Mouse (Mus musculus) frontal cortex, postnatal 25 days (tissue): ENCODE results near the gene Fbxl2.

ENCODE experiments used
- DNase-seq, 2 experiments: peaks; one replicate each; pipeline ENCODE4 v3.0.0; 2022; ENCODE audit warnings: low spot score in 2 of 2

Gene Fbxl2

DNA sequence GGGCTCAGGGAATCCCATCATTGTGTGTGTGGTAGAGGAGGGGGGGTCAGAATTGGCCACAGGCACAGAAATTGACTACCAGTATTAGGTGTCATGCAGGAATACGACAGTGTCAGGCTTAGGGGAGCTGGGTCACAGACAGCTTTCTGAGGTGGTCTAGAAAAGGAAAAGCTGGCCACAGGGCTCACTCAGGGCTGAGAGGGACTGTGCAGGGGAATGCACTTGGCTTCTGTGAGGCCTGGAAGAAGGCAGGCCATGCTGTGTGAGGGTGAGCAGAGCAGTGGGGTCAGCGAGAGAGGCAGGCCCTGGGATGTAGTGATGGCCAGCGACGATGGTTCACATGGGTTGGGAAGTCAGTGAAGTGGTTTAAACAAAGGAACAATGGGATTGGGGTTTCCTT lies 72.1 kb downstream of the Fbxl2 start:
- no peak for DNase-seq

DNA sequence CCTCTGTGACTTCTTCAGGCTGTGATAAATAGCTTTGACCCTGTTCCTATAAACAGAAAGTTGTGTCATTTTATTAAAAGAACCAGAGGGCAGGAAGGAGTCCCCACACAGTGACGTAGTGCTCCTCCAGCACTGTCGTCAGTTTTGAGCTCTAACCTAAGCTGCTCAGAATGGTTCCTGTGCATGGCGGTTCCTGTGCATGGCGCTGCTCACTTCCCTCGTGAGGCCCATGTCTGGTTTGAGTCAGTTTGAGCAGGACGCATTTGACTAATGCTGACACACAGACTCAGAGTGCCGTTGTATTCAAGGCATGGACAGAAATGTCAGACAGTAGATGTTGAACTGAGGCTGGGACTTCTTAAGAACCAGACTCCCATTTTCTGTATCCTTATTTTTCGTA lies 74.4 kb downstream of the Fbxl2 start:
- DNase-seq, result no peak

DNA sequence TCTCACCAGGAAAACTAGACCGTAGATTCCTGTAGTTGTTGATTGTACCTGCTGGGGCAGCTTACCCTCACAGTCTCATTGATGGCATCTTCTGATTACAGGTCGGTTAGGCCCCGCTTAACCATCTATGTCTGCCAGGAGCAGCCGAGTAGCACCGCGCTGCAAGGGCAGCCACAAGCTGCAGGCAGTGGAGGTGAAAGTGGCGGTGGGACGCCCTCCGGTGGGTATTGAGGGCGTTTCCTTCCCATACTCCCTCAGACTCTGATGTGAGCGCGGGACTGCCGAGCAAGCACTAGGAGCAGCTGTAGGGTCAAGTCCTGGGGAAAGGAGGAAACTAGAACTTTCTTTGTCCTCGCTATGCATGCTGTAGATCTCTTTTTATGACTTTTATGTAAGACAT lies 76.0 kb downstream of the Fbxl2 start:
- DNase-seq, result no peak

DNA sequence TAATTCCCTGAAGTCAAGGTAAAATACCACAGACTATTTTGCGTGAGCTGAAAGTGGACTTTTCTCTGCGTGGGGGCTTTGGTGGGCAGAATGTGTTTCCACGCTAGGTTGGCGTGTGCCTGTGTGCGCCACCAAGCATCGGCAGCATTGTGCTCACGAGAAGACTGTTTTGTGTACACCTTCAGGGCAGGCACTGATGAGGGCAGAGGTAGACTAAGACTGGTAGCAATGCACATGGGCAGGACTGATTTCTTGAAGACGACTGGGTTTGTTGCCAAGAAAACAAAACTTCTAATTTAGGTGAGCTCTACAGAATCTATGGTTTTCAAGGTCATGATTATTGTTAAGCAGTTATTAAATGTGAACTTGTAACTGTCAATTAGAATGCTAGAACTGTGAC lies 76.6 kb downstream of the Fbxl2 start:
- DNase-seq, result no peak

DNA sequence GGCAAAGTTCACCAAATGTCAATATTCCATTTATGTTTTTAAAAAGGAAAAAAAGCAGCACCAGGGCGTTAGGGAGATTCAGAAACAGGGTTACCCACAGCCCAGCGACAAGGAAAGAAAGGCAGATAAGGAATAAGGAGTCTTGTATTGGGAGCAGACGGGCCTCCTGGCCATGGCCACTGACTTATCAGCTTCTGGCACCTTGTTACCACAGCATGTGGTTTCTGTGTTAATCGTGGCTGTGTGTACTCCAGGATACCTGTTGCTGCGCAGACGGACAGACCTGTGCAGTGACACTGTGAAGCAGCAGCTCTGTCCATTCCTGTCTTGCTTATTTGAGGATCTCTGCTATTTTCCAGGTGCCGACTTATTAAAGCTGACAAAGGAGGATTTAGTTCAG lies 77.0 kb downstream of the Fbxl2 start:
- no peak for DNase-seq

DNA sequence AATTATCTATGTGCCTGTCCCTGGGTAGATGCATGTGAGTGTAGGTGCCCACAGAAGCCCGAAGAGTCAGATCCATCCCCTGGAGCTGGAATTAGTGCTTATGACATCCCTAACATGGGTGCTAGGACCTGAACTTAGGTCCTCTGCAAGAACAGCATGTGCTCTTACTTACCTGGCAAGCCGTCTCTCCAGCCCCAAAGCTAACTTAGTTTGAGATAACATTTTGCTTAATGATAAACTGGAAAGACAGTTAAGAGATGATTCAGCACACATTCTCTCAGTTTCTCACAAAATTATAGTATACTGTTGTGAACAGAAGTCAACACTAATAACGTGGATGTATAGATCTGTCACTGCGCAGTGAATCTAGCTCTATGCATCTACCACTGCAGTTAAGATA lies 79.2 kb downstream of the Fbxl2 start:
- no peak for DNase-seq

DNA sequence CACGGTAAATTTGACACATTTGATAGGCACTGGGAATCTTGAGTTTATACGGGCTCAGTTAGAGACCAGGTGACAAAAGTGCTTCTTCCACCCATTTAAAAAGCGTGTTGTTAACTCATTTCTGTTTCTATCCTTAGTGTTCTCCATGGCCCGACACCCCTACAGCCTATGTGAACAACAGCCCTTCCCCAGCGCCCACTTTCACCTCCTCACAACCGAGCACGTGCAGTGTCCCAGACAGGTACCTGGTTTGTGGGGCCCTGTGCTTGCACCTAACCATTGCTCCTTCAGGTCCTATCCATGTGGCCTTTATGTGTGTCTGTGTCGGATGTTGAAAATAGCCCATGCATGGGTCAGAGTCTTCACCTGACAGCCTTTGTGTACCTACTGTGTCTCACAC lies 81.6 kb downstream of the Fbxl2 start:
- no peak for DNase-seq

DNA sequence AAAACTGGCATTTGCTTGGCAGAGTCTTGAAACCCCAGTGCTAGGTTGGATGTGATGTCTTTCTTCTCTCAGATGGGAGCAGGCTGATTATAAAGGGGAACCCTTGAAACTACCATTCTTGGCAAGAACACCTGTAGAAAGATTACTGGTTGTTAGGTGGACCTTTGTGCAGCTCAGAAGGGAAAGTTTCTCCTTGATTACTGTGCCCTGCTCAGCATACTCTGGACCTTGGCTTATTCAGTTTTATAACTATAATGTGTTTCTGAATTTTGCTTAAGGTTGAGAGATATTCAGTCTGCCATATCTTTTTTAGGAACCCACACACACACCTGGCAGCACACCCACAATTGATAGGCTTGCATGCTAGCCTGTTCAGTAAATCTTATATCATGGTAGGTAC lies 82.3 kb downstream of the Fbxl2 start:
- DNase-seq, result no peak

DNA sequence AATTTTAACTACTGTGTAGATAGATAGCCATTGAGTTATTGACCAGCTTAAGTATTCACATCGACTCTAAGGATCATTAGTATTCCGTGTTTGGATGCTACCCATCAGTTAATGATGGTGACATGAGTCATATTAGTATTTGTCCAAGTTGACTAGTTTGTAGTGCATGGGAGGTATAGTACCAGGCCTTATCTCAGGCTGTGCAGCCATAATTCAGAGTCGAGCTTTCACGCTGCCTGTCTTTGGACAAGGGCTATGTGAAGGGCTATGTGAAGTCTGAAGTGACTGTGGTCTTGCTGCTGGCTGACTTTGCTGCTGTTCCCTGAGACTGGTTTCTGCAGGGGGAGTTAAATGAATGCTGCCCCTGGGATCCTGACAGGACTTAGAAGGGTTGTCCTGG lies 88.2 kb downstream of the Fbxl2 start:
- DNase-seq, result no peak

DNA sequence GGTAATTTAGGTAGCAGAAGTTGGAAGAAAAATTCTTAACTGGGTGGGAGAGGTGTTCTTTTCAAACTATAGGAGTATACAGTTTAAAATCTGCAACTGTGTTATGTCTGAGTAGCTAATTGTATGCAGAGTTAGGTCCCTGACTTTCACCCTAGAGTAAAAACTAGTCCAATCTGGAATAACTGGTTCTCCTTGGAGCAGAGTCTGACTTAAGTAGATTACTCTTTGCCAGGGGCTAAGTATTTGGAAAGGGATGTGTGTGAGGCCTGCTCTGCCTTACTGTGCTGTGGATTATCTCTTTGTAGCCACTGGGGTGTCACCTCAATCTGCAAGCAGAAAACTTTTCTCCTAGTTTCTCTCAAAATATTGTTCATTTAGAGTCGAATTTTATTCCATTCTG lies 98.8 kb downstream of the Fbxl2 start:
- DNase-seq, result no peak

DNA sequence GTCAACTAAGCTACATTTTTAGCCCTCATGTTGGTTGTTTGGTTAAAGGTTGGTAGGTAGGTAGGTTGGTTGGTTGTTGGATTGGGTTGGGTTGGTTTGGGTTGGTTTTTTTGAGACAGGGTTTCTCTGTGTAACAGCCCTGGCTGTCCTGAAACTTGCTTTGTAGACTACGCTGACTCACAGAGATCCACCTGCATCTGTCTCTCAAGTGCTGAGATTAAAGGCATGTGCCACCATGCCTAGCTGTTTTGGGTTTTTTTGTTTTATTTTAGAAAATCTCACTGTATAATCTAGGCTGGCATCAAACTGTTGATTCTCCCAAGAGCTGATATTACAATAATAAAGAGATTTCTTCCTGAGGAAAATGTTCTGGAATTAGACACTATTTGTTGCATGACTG lies 102.6 kb downstream of the Fbxl2 start:
- no peak for DNase-seq

DNA sequence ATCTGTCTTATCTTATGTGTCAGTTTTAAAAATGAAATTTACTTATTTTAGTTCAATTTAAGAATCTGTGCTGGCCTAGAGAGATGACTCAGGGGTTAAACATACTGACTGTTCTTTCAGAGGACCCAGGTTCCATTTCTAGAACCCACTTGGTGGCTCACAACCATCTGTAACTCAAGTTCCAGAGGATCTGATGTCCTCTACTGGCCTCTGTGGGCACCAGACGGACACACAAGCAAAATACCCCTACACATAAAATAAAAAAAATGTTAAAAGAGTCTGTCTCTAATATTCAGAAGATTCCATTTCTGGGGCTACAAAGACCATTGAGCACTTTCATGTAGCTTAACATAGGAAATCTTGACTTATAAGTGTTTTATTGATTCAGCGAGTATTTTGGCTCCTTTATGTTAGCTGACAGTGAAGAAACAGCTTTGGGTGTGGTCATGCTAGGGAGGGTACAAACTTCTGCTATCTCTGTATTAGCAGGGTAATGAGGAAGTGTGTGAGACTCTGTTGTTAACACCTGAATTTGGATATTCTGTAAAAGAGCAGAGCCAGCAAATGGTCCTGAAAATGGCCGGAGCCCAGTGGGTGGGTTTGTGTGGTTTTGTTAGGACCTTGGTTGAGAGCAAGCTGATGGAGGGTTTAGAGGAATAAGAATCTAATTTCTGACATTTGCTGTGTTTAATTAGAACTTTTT lies 104.7 kb downstream of the Fbxl2 start:
- no peak for DNase-seq

DNA sequence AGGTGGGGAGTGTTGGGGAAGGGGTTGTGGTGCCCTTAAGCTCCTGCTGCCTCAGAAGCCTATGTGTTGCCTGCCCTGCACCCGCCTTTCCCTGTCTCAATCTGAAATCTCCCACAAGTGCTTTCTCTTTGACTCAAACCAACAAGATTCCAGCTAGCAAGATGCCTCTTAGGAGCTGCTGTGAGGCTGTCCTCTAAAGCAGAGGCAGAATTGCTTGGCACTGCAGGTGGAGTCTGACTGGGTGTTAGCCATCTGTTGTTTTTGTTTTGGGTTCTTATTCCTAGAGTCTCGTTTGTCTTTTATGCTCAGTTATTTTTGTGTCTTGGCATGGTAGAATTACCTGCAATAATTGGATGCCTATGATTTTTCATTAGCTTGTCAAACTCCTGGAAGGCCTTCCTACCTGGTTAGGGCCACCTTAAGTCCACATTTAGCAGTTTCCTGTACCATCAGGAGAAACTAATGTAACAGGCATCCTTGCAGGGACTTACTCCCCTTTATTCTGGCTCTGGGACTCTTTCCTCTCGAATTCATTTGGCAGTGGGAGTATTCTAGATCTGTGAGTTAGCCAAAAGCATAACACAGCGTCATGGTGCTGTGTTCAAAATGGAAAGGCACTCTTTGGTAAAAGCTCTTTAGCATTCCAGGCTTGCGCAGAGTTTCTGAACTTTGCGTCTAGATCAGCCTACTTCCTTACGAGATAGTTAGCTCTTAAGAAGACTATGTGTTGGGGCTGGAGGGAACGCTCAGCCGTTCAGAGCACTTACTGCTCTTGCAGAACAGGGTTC lies 106.7 kb downstream of the Fbxl2 start:
- no peak for DNase-seq

DNA sequence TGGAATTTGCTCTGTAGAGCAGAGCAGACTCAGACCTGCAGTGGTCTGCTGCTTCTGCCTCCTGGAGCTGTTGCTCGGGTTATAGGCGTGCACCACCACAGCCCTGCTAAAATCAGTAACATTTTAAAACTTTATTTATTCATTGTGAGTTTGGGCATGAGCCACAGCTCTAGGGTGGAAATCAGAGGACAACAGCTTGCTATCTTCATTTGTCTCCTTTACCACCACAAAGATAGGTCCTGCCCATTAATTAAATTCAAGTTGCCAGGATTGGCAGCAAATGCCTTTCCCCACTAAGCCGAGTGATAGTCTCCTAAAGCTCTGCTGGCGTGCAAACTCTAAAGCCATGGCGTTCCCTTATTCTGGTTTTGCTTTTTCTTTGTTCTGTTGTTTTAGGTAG lies 110.4 kb downstream of the Fbxl2 start:
- no peak for DNase-seq

DNA sequence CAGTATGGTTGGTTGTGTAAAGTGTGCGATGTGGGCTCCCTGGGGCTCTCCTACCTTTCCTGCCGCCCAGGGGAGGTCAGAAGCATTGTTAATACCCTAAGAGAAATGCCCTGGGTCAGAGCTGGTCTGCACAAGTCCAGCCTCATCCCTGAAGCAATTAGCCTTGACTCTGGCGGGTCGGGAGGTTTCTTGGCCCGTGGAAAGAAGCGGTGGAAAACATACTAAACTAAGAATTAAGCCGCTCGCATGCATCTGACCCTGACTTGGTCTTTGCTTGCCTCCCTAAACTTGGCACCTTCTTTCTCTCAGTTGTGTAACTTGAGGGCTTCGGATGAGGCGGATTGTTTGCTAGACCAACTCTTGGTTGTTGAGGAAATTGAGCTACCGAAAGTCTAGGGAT lies 113.5 kb downstream of the Fbxl2 start:
- no peak for DNase-seq

DNA sequence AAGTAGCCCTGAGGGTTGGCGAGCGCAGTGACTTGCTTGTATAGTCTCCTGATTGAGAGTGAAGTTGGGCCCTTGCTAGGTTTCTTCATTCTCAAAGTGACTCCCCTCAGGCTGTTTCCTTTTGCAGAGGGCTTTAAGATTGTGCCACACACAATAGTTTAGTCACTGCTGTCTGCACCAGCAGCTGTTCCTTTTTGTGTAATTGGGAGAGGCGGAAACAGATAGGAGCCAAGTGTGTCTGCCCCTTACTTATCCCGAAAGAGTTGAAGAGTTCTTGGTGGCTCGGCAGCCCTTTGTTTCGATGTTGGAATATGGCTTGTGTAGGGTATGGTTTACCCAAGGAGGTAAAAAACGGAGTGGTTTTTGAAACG lies 113.9 kb downstream of the Fbxl2 start:
- no peak for DNase-seq

DNA sequence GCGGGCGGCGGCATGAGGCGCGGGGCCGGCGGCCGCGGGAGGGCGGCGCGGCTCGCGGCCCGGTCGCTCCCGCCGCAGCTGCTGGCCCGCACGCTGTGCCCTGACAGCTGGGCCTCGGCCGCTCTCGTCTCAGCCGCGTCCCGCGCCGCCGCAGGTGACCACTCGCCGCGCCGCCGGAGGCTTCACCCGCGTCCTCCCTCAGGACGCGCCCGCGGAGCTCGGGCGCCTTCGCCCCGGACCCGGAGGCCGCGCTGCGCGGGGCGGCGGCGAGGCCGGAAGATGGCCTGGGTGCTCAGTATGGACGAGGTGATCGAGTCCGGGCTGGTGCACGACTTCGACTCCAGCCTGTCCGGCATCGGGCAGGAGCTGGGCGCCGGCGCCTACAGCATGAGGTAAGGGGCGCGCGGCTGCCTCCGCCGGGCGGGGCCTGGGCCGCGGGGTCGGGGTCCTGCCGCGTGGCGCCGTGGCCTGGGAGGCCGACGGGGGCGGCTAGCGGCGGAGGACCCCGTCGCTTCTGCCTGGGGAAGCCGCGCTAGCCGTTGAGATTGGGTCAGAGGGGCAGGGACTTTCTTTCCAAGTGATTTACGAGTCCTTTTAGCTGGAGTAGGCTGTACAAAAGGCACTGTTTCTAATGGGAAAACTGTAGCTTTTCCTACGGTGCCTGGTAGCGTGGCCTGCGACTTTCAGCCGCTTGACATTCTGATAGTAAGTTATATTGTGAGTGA lies 114.5 kb downstream of the Fbxl2 start:
- no peak for DNase-seq

DNA sequence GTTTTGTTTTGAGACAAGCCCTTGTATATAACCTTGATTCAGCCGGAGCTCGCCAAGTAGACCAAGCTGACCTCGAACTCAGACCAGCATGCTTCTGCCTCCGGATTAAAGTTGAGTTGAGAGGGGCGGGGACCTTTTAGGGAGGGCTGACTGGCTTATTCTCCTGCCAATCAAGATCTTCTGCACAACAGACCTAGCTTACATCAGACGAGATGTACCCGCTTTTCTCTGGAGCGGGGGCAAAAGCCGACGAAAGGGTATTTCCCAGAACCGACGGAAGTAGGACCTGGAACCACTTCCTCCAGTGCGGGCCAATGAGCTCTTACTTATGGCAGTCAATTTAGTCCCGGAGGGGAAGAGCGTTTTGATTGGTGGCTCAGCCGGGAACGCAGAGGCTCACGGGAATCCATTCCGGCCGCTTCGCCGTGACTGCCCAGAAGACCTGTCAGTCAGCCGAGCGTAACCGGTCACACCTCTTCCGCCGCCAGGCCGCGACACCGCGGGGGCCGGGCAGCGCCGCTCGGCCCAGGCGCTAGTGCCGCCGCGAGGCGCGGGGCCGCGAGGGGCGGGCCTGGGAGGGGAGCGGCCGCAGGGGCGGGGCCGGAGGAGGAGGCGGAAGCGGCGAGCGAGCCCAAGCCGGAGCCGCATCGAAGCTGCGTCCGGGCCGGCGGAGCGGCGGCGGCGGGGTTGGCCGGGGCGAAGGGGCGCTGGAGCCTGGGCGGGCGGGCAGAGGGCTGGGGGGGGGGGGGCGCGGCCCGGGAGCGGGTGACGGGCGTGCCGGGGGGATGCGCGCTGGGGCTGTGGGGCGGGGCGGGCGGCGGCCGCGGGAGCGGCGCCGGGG lies 115.2 kb downstream of the Fbxl2 start, which contains the start of gene Ubp1:
Gene Ubp1 (plus strand): TSS at position 401 of the 841 bp plus-strand sequence.
- peak; percentile 91 to 92 for DNase-seq

DNA sequence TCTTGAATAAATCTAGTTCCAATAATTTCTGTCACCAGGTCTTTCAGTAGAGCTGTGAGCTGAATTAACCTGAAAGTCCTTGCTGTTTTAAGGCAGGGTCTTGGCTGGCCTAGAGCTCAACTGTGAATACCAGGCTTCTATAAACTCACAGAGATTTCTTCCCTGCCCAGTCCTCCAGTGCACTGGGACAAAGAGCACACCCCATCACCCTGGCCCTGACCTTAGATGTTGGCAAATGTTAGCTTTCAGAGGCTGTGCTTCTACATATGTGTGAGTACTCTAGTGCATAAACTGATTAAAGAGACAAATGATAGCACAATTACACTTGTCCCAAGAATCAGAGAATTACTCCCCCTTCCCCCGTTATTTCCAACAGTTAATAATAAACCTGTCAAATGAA lies 116.3 kb downstream of the Fbxl2 start:
- DNase-seq, result no peak

DNA sequence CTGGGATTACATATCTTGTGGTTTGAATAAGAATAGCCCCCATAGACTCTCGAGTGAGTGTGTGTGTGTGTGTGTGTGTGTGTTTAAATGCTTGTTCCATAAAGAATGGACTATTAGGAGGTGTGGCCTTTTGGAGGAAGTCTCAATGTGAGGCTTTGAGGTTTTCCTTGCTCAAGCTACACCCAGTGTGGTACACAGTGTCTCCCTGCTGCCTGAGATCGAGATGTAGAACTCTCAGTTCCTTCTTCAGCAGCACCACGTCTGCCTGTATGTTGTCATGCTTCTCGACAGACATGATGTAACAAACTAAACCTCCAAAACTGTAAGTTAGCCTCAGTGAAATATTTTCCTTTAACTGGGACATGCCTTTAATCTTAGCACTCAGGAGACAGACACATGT lies 117.4 kb downstream of the Fbxl2 start:
- no peak for DNase-seq

DNA sequence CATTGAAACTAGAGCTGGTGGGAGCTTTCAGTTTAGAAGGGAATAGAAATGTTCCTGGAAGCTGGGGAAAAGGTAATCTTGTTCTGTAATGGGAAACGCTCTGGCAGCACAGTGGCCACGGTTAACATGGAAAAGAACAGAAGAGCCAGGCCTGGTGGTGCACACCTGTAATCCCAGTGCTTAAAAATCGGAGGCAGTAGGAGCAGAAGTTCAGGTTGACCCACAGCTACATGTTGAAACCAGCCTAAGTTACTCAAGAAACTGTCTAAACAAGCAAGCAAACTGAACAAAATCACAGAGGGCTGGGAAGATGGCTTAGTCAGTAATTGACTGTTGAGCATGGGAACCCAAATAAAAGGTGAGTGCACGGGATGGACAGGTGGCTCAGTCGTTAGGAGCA lies 121.1 kb downstream of the Fbxl2 start:
- no peak for DNase-seq

DNA sequence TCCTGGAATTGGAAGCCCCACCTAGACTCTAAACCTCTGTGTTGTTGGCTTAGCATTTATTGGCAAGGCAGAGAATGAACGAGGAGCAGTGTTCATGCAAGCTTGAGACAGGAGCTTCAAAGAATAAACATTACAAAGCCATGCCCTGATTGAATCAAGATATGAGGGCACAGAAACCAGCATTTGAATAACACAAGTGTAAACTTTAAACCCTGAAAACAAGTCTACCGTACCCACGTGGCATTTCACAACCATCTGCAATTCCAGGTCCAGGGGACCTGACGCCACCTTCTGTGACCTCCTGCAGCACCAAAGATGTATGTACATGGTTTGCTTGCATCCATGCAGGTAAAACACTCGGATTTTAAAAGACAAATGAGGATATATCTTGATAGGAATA lies 123.3 kb downstream of the Fbxl2 start:
- DNase-seq, result no peak
